Mouse (Mus musculus) stomach, postnatal 0 days (tissue): ENCODE data around the gene Ank3. TPM values are rescaled to one million over a fixed set of nuclear protein-coding genes. Genes with fewer than 3 reads are reported as not detected.

Experiments
- ATAC-seq: fragments of 200-750 bp; cut with Nextera tagmentation; 2 replicates; pipeline ENCODE4 v1.8.0; 2017; ENCODE audit not compliant: low FRiP score, low TSS enrichment
- DNase-seq: peaks from one replicate; pipeline ENCODE4 v3.0.0-alpha.2; 2016; ENCODE audit warnings: low spot score
- H3K27ac ChIP-seq: fragments of 300-500 bp; sonication (generic); replicated peaks from 2 replicates; pipeline ENCODE4 v1.5.1; 2014; ENCODE audit warnings: mild to moderate bottlenecking, control low read depth
- H3K27me3 ChIP-seq: fragments of 300-500 bp; sonication (generic); 2 replicates; pipeline ENCODE4 v1.6.1; 2014; ENCODE audit warnings: low read length; ENCODE audit not compliant: control insufficient read depth, insufficient read depth
- H3K36me3 ChIP-seq: fragments of 300-500 bp; sonication (generic); 2 replicates; pipeline ENCODE4 v1.6.1; 2014; ENCODE audit warnings: low read length, mixed read lengths; ENCODE audit not compliant: control insufficient read depth, insufficient read depth
- H3K4me1 ChIP-seq: fragments of 300-500 bp; sonication (generic); replicated peaks from 2 replicates; pipeline ENCODE4 v1.6.1; 2014; ENCODE audit warnings: antibody characterized with exemption; ENCODE audit not compliant: control insufficient read depth, insufficient read depth
- H3K4me2 ChIP-seq: fragments of 300-500 bp; sonication (generic); replicated peaks from 2 replicates; pipeline ENCODE4 v1.6.1; 2014; ENCODE audit warnings: low read depth, mild to moderate bottlenecking, control low read depth, moderate library complexity
- H3K4me3 ChIP-seq: fragments of 300-500 bp; sonication (generic); 2 replicates; pipeline ENCODE4 v1.5.1; 2014; ENCODE audit warnings: low read depth, low read length, control low read depth
- H3K9ac ChIP-seq: fragments of 300-500 bp; sonication (generic); 2 replicates; pipeline ENCODE4 v1.6.1; 2014; ENCODE audit warnings: mild to moderate bottlenecking, low read length, control low read depth, mixed read lengths
- H3K9me3 ChIP-seq: fragments of 300-500 bp; sonication (generic); 2 replicates; pipeline ENCODE4 v1.6.1; 2016; ENCODE audit warnings: low read length; ENCODE audit not compliant: control insufficient read depth
- CTCF ChIP-seq: IDR thresholded peaks from 2 replicates; pipeline ENCODE4 v1.5.1; 2016; ENCODE audit warnings: antibody characterized with exemption, low read depth, mild to moderate bottlenecking, moderate library complexity
- EP300 ChIP-seq: optimal IDR thresholded peaks from 2 replicates; pipeline ENCODE3; 2016; ENCODE audit warnings: antibody characterized with exemption
- WGBS: fragments of 180-500 bp; shearing (Covaris S2); extraction: QIAGEN DNeasy Blood & Tissue Kit; methylation state at CpG from one replicate; pipeline ENCODE4 v1.1.7; 2014; 5-methylcytosine and 5-hydroxymethylcytosine counted together
- polyA plus RNA-seq: library from polyadenylated mRNA; unstranded; fragments of >200 nt; fragmentation: Nextera tagmentation; extraction: Ambion mirVana; gene quantifications from 2 replicates; pipeline ENCODE4 v1.2.1, GENCODE M21; 2015

The Ank3 gene
- polyA plus RNA-seq, 1 experiment from 2014 or later: 16.0 TPM

DNA sequence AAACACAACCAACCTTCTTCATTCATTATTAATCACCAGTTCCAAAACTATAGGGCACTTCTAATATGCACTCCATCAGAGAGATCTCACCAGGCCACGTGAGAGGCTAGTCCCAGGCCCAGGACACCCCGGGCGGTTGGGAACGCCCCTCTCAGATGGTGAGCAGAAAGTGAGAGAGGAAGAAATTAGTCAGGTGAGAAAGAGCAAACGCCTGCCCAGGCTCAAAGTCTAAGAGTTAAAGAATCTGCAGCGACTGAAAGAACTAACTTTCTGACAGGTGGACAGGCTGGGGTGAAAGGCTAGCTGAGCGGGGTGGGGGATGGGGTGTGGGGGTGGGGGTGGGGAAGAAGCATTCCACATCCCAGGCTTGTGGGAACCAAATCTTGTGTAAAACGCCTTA, 525.2 kb downstream of the Ank3 start:
- peak; percentile 62 for ATAC-seq
- Histone ChIP-seq H3K9ac (no peak overlapping the region), H3K4me3 (no peak overlapping the region), H3K27me3 (no peaks in the 10 kb centered on the region), H3K4me1 (0 out of 2 replicates have a peak, but pooled peaks cover 2% of the 10 kb centered on the region), H3K27ac (peak overlapping the region; percentile 36; the same call in 1 of the 2 replicates), H3K9me3 (no peaks in the 10 kb centered on the region), H3K4me2 (0 out of 2 replicates have a peak overlapping the region, but pooled peaks have one; percentile 68), H3K36me3 (no peaks in the 10 kb centered on the region)
- 9% methylated on average over 8 of the region's 8 CpGs for WGBS
- peak; percentile 71 for DNase-seq
- TF ChIP-seq CTCF (no peak), EP300 (no peak)

DNA sequence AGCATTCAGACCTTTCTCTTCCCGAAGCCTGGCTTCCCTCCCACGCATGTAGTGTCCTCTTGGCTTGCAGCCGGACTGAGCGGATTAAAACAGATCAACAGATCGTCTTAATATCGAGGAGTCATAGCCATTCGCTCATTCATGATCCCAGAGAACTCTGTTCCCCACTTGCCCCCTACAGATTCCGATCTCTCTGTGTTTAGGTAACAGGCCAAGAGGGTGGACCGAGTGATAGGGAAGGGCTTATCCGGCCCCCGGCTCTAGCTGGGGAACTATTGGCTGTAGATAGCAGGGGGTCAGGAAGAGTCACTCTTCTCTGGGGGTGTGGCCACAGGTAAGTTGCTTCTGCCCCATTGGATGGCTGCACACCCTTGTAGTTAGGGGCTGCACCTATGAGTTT, 525.7 kb downstream of the Ank3 start:
- Histone ChIP-seq H3K9ac (no peak overlapping the region), H3K4me2 (peak overlapping the region; percentile 68), H3K4me1 (0 out of 2 replicates have a peak, but pooled peaks cover 2% of the 10 kb centered on the region), H3K27me3 (no peaks in the 10 kb centered on the region), H3K36me3 (no peaks in the 10 kb centered on the region), H3K4me3 (peak overlapping the region; percentile 12; the same call in 1 of the 2 replicates), H3K27ac (peak overlapping the region; percentile 24; the same call in 1 of the 2 replicates), H3K9me3 (no peaks in the 10 kb centered on the region)
- DNase-seq (peak; percentile 74), ATAC-seq (peak; percentile 78)
- 7% methylated on average over 11 of the region's 11 CpGs for WGBS
- no peak for TF ChIP-seq EP300
- TF ChIP-seq CTCF: no peak

DNA sequence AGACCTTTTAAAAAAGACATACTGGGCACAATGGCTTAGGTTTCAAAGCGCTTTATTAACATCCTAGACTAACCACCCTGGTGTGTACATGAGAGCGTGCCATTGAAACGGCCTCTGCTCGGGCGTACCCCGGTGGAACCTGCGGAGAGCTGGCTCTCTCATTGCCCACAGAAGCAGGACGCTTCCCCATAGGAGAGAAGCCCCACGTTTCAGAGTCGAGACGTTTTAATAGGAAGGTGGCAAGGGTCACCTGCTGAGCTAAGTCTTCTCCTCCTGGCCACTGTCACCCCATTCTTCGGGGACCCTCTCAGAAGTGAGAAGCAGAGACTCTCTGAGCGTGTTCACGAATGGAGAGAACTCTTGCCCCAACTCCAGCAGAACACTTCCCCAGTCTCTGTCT, 526.3 kb downstream of the Ank3 start:
- Histone ChIP-seq H3K36me3 (no peaks in the 10 kb centered on the region), H3K9ac (peak overlapping the region; percentile 50), H3K4me2 (peak overlapping the region; percentile 68), H3K4me3 (peak overlapping the region; percentile 21; the same call in 1 of the 2 replicates), H3K27ac (peak overlapping the region; percentile 93), H3K9me3 (no peaks in the 10 kb centered on the region), H3K27me3 (no peaks in the 10 kb centered on the region), H3K4me1 (0 out of 2 replicates have a peak, but pooled peaks cover 2% of the 10 kb centered on the region)
- DNase-seq (peak; percentile 42), ATAC-seq (peak; percentile 39; the same call in 1 of the 2 replicates)
- WGBS: 10% methylated on average over 14 of the region's 14 CpGs
- TF ChIP-seq EP300 (no peak), CTCF (no peak)

DNA sequence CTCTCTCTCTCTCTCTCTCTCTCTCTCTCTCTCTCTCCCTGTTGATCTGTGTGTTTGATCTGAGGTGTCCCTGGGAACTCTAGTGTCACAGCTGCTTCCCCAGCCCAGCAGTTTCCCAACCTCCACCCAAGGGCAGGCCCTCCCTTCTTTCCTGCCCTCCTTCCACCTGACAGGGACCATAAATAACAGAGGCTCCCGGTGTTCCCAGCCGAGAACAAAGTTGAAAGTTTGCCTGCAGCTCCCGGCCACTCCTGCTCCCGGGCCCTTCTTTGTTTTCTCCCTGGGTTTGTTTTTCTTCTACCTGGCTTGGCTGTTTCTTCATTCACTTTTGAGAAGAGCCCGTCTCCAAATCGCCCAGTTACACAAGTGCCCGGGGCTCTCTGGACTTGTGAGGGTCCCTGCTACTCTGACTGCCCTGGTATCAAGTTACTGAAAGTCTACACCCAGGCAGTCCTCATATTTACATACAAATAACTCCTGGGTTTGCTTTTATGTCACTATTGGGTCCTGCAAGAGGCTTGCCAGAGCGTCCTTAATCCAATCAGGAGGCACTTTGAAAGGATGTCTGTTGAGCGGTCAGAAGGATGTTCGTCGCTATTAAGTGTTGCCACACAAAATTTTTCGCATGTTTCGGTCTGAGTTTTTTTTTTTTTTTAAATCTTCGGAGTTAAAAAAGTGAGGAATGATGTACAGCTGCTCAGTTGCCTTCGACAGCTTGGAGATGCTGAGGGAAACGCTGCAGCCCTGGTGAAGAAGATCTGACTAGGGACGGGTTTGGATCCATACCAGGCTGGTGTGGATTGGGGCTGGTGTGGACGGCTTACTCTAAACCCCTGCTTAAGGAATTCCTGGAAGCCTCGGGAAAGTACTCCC, 526.9 kb downstream of the Ank3 start:
- Histone ChIP-seq H3K27me3 (no peaks in the 10 kb centered on the region), H3K36me3 (no peaks in the 10 kb centered on the region), H3K4me1 (0 out of 2 replicates have a peak, but pooled peaks cover 2% of the 10 kb centered on the region), H3K9ac (peak overlapping the region; percentile 50), H3K27ac (peak overlapping the region; percentile 93), H3K4me3 (peak overlapping the region; percentile 21), H3K4me2 (peak overlapping the region; percentile 68), H3K9me3 (no peaks in the 10 kb centered on the region)
- WGBS: under 1% methylated on average over 19 of the region's 19 CpGs
- DNase-seq (peak; percentile 63), ATAC-seq (peak; percentile 38; the same call in 1 of the 2 replicates)
- TF ChIP-seq CTCF (no peak), EP300 (no peak)

DNA sequence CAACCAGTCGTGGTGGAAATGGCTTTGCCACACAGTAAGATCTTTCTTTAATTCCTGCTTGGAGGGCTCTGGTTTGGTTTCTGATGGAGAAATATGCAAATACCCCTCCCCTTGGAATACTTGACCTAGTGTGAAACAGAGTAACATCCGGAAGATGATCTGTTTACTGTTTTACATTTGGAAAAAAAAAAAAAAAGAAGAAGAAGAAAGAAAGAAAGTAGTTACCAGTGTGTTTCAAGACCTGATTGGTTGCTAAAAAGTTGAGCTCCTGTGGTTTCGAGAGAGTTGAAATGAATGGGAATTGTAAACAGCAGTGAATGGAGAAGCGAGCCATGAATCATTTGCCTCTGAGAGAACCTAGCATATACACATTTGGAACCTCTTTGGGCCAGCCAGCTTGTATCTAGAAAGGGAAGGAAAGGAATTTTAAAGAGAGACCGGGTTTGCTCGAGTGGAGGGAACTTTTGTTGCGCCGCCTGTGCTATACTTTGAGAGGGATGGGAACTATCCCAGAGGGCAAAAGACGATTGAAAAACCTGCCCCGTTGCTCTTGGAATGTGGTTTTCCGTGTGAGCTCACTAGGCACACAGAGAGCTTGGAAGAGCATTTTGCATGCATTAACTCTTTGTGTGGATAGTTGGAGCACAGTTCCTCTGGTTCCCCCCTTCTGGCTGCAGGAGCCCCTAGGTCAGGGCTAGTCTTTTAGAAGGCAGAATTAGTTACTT, 527.7 kb downstream of the Ank3 start:
- no peaks in the 10 kb centered on the region for H3K36me3 ChIP-seq
- peak overlapping the region; percentile 50 for H3K9ac ChIP-seq
- H3K4me3 ChIP-seq: peak overlapping the region; percentile 21
- peak overlapping the region; percentile 68 for H3K4me2 ChIP-seq
- TF ChIP-seq EP300 (no peak), CTCF (no peak)
- ATAC-seq (peak; percentile 10; the same call in 1 of the 2 replicates), DNase-seq (peak; percentile 62)
- H3K9me3 ChIP-seq: no peaks in the 10 kb centered on the region
- H3K27ac ChIP-seq: peak overlapping the region; percentile 93
- WGBS: 1% methylated on average over 11 of the region's 11 CpGs
- no peaks in the 10 kb centered on the region for H3K27me3 ChIP-seq
- 0 out of 2 replicates have a peak, but pooled peaks cover 2% of the 10 kb centered on the region for H3K4me1 ChIP-seq
